Mouse (Mus musculus) G1E-ER4 (cell line): ENCODE measurements around the gene Tmem63b. TPM values are rescaled to one million over a fixed set of nuclear protein-coding genes. Genes with fewer than 3 reads are reported as not detected.

ENCODE experiments used
- GATA1 ChIP-seq: IDR thresholded peaks from one replicate; pipeline ENCODE4 v1.8.0; 2012; ENCODE audit warnings: low read length, inconsistent platforms
- polyA plus RNA-seq: library from polyadenylated mRNA; stranded (reverse); fragments of >175 nt; gene quantifications from 2 replicates; pipeline ENCODE4 v1.2.3, GENCODE M21; 2012

Gene Tmem63b
- polyA plus RNA-seq, 1 experiment, result 21.1 TPM

GRCm38 (mm10) chr17:45666091-45666490 is 20.6 kb downstream of the Tmem63b start:
- TF ChIP-seq GATA1, result no peak

GRCm38 (mm10) chr17:45664608-45665007 is 22.1 kb downstream of the Tmem63b start:
- no peak for TF ChIP-seq GATA1

- TF ChIP-seq GATA1, result no peak
These were observed 23.4 kb downstream of the Tmem63b start for GRCm38 (mm10) chr17:45663106-45663919.

- no peak for TF ChIP-seq GATA1
These were observed 27.5 kb downstream of the Tmem63b start, which contains the start of gene Capn11 for GRCm38 (mm10) chr17:45659225-45659624. TSS of gene Capn11 (minus strand) at chr17:45659325.

GRCm38 (mm10) chr17:45655820-45656219 is 30.9 kb downstream of the Tmem63b start:
- TF ChIP-seq GATA1, result no peak

- no peak for TF ChIP-seq GATA1
These were observed 33.5 kb downstream of the Tmem63b start for GRCm38 (mm10) chr17:45653233-45653632.

GRCm38 (mm10) chr17:45644185-45644584 is 42.5 kb downstream of the Tmem63b start:
- TF ChIP-seq GATA1, result no peak

- TF ChIP-seq GATA1, result no peak
These were observed 44.0 kb downstream of the Tmem63b start for GRCm38 (mm10) chr17:45642701-45643100.

- no peak for TF ChIP-seq GATA1
These were observed 44.7 kb downstream of the Tmem63b start for GRCm38 (mm10) chr17:45641981-45642380.

- TF ChIP-seq GATA1, result no peak
These were observed 48.0 kb downstream of the Tmem63b start for GRCm38 (mm10) chr17:45638596-45639295.

GRCm38 (mm10) chr17:45634033-45634432 is 52.7 kb downstream of the Tmem63b start:
- TF ChIP-seq GATA1, result no peak

- no peak for TF ChIP-seq GATA1
These were observed 54.8 kb downstream of the Tmem63b start for GRCm38 (mm10) chr17:45631940-45632339.

- no peak for TF ChIP-seq GATA1
These were observed 55.7 kb downstream of the Tmem63b start for GRCm38 (mm10) chr17:45630992-45631391.

GRCm38 (mm10) chr17:45629861-45630694 is 56.6 kb downstream of the Tmem63b start:
- TF ChIP-seq GATA1, result no peak
